In genomic region chr16:19761691-19762090, GRCm38 (mm10) we compare ENCODE assay signal across 9 mouse cellular contexts. TPM values are rescaled to one million over a fixed set of nuclear protein-coding genes. Genes with fewer than 3 reads are reported as not detected.
A peak's percentile ranks its signal among the peaks of the same experiment; 100 is the strongest.
DNase-seq lines count a peak whose midpoint lies in the region; ATAC-seq and TF ChIP-seq lines count a peak whose summit lies in the region.
"Had no signal": no experiment of that assay in that cellular context is flagged by ENCODE, and none has a peak within 500 bp of the region (broad histone marks: within the 10 kb centered on the region; RNA-seq: fewer than 3 reads in every experiment).

No protein-coding gene starts in this region.

- intact Hi-C loops in left cerebral cortex, postnatal 14 days (cut with DNase I): no loop called here

- no peaks in the 10 kb centered on the region for H3K9me3 ChIP-seq in embryonic facial prominence, embryonic 13.5 days
- no peaks in the 10 kb centered on the region; the same call in 1 of the 2 replicates for H3K9me3 ChIP-seq in intestine, embryonic 16.5 days (ENCODE audit: control insufficient read depth, low read length)
- no peaks in the 10 kb centered on the region for H3K9me3 ChIP-seq in midbrain, postnatal 0 days (ENCODE audit: low read length)

- no peaks in the 10 kb centered on the region for H3K27me3 ChIP-seq in embryonic facial prominence, embryonic 13.5 days
- no peaks in the 10 kb centered on the region for H3K27me3 ChIP-seq in intestine, embryonic 16.5 days (replicated peaks; ENCODE audit: control insufficient read depth, insufficient read depth, low read length)
- H3K27me3 ChIP-seq in midbrain, postnatal 0 days (ENCODE audit: insufficient read depth, low read length): no peaks in the 10 kb centered on the region

- peak overlapping the region; percentile 76 for H3K4me2 ChIP-seq in embryonic facial prominence, embryonic 13.5 days
- peak overlapping the region; percentile 96 for H3K4me2 ChIP-seq in intestine, embryonic 16.5 days (ENCODE audit: low read depth, low read length)
- peak overlapping the region; percentile 78 for H3K4me2 ChIP-seq in midbrain, postnatal 0 days (ENCODE audit: low read depth, low read length, poor library complexity, severe bottlenecking)

- no peak for TF ChIP-seq CTCF in midbrain, postnatal 0 days (IDR thresholded peaks at IDR 0.05)

- H3K4me1 ChIP-seq in embryonic facial prominence, embryonic 13.5 days: peaks cover 11% of the 10 kb centered on the region; the same call in 1 of the 2 replicates
- 0 out of 2 replicates have a peak, but pooled peaks cover 3% of the 10 kb centered on the region for H3K4me1 ChIP-seq in intestine, embryonic 16.5 days (ENCODE audit: control insufficient read depth, insufficient read depth, low read length)
- no peaks in the 10 kb centered on the region for H3K4me1 ChIP-seq in midbrain, postnatal 0 days (ENCODE audit: insufficient read depth, low read length)

- peaks cover 22% of the 10 kb centered on the region for H3K36me3 ChIP-seq in embryonic facial prominence, embryonic 13.5 days
- peaks cover 2% of the 10 kb centered on the region; the same call in 1 of the 2 replicates for H3K36me3 ChIP-seq in intestine, embryonic 16.5 days (ENCODE audit: control insufficient read depth, insufficient read depth, low read length)
- peaks cover 9% of the 10 kb centered on the region; the same call in 1 of the 2 replicates for H3K36me3 ChIP-seq in midbrain, postnatal 0 days (ENCODE audit: insufficient read depth, low read length)

- no peak for ATAC-seq in embryonic facial prominence, embryonic 13.5 days (ENCODE audit: insufficient number of reproducible peaks, insufficient read depth, low FRiP score, low TSS enrichment, low read depth)
- ATAC-seq in intestine, embryonic 16.5 days: no peak
- ATAC-seq in midbrain, postnatal 0 days (ENCODE audit: low FRiP score): no peak

- 41% methylated on average over 1 of the region's 1 CpGs for WGBS in embryonic facial prominence, embryonic 13.5 days
- WGBS in intestine, embryonic 16.5 days: 36% methylated on average over 1 of the region's 1 CpGs
- 38% methylated on average over 1 of the region's 1 CpGs for WGBS in midbrain, postnatal 0 days

- no peak overlapping the region for H3K27ac ChIP-seq in embryonic facial prominence, embryonic 13.5 days
- H3K27ac ChIP-seq in intestine, embryonic 16.5 days (ENCODE audit: low read length): no peak overlapping the region
- no peak overlapping the region for H3K27ac ChIP-seq in midbrain, postnatal 0 days (ENCODE audit: low read depth, low read length)

- peak overlapping the region; percentile 78 for H3K4me3 ChIP-seq in embryonic facial prominence, embryonic 13.5 days
- peak overlapping the region; percentile 73 for H3K4me3 ChIP-seq in intestine, embryonic 16.5 days (ENCODE audit: low read length)
- H3K4me3 ChIP-seq in midbrain, postnatal 0 days (ENCODE audit: low read depth, low read length): peak overlapping the region; percentile 91

- H3K9ac ChIP-seq in embryonic facial prominence, embryonic 13.5 days: peak overlapping the region; percentile 93
- H3K9ac ChIP-seq in intestine, embryonic 16.5 days (ENCODE audit: low read depth, low read length): peak overlapping the region; percentile 82; the same call in 1 of the 2 replicates
- H3K9ac ChIP-seq in midbrain, postnatal 0 days (replicated peaks; ENCODE audit: low read length, poor library complexity, severe bottlenecking): peak overlapping the region; percentile 94

- DNase-seq in embryo, embryonic 10 days (ENCODE audit: low spot score): peak; percentile 10
- DNase-seq in embryo, embryonic 9.5 days (ENCODE audit: extremely low spot score): no peak
- DNase-seq in midbrain, postnatal 0 days (ENCODE audit: low spot score): no peak
- DNase-seq in frontal cortex, postnatal 14 days (ENCODE audit: low spot score in 2 of 2): no peak
- DNase-seq in left cerebral cortex, postnatal 14 days (ENCODE audit: low spot score in 2 of 2): no peak
- DNase-seq in adrenal gland, adult 2 months: no peak

RNA-seq across cellular contexts. Expression of gene B3gnt5, which starts 1.7 kb away (rescaled TPM):
- polyA plus RNA-seq in embryonic facial prominence, embryonic 13.5 days (2015; fragmentation: Nextera tagmentation; extraction: Ambion mirVana): 23.9 and 29.6 TPM in 2 replicates
- 5.6 and 7.7 TPM in 2 replicates for polyA plus RNA-seq in intestine, embryonic 16.5 days (2015; fragmentation: Nextera tagmentation; extraction: Ambion mirVana)
- total RNA-seq in midbrain, postnatal 0 days (2014; rRNA removed): 32.9 and 42.6 TPM in 2 replicates
- 23.9 and 27.2 TPM in 2 replicates for polyA plus RNA-seq in midbrain, postnatal 0 days (2015; fragmentation: Nextera tagmentation; extraction: Ambion mirVana)
- 1 to 10 TPM in 1 of 2 experiments, under 1 TPM in 1; 0.99 to 1.5 TPM for total RNA-seq in left cerebral cortex, postnatal 14 days (2021)
- total RNA-seq in adrenal gland, adult 2 months (2021): under 1 TPM; 0.24 to 0.75 TPM
- 0.15 TPM in 1 of 2 replicates, not detected in the other for polyA plus RNA-seq in adrenal gland, adult 2 months (2012; rRNA removed)

RNA-seq across cellular contexts. Expression of gene Lamp3, which starts 55.5 kb away (rescaled TPM):
- 0.08 and 0.18 TPM in 2 replicates for polyA plus RNA-seq in embryonic facial prominence, embryonic 13.5 days (2015; fragmentation: Nextera tagmentation; extraction: Ambion mirVana)
- polyA plus RNA-seq in intestine, embryonic 16.5 days (2015; fragmentation: Nextera tagmentation; extraction: Ambion mirVana): not detected in 2 replicates
- total RNA-seq in midbrain, postnatal 0 days (2014; rRNA removed): not detected in 2 replicates
- 0.05 TPM in 1 of 2 replicates, not detected in the other for polyA plus RNA-seq in midbrain, postnatal 0 days (2015; fragmentation: Nextera tagmentation; extraction: Ambion mirVana)
- under 1 TPM in 1 of 2 experiments, not detected in 1; 0.11 TPM for total RNA-seq in left cerebral cortex, postnatal 14 days (2021)
- total RNA-seq in adrenal gland, adult 2 months (2021): under 1 TPM in 1 of 2 experiments, not detected in 1; 0.10 TPM
- not detected in 2 replicates for polyA plus RNA-seq in adrenal gland, adult 2 months (2012; rRNA removed)
- polyA plus RNA-seq: cortical plate, adult 2 months had no signal
